ENCODE assay signal across 9 mouse cellular contexts in genomic region chrX:109190969-109191368, GRCm38 (mm10). TPM values are rescaled to one million over a fixed set of nuclear protein-coding genes. Genes with fewer than 3 reads are reported as not detected.
A peak's percentile ranks its signal among the peaks of the same experiment; 100 is the strongest.
DNase-seq lines count a peak whose midpoint lies in the region; ATAC-seq and TF ChIP-seq lines count a peak whose summit lies in the region.
"Had no signal": no experiment of that assay in that cellular context is flagged by ENCODE, and none has a peak within 500 bp of the region (broad histone marks: within the 10 kb centered on the region; RNA-seq: fewer than 3 reads in every experiment).

No protein-coding gene starts in this region.

- no peak overlapping the region for H3K4me2 ChIP-seq in embryonic facial prominence, embryonic 14.5 days (ENCODE audit: low read depth, low read length)
- no peak overlapping the region for H3K4me2 ChIP-seq in kidney, postnatal 0 days (ENCODE audit: low read length)

- no peaks in the 10 kb centered on the region for H3K4me1 ChIP-seq in embryonic facial prominence, embryonic 14.5 days (ENCODE audit: control insufficient read depth, insufficient read depth, low read length)
- no peaks in the 10 kb centered on the region for H3K4me1 ChIP-seq in embryonic facial prominence, embryonic 10.5 days
- H3K4me1 ChIP-seq in kidney, postnatal 0 days (replicated peaks; ENCODE audit: insufficient read depth, low read length): no peaks in the 10 kb centered on the region

- H3K4me3 ChIP-seq in embryonic facial prominence, embryonic 14.5 days (ENCODE audit: low read depth, low read length): no peak overlapping the region
- H3K4me3 ChIP-seq in embryonic facial prominence, embryonic 10.5 days: no peak overlapping the region
- H3K4me3 ChIP-seq in kidney, postnatal 0 days (replicated peaks; ENCODE audit: low read depth, low read length): no peak overlapping the region

- no peaks in the 10 kb centered on the region for H3K9me3 ChIP-seq in embryonic facial prominence, embryonic 14.5 days (ENCODE audit: control insufficient read depth, low read length)
- no peaks in the 10 kb centered on the region for H3K9me3 ChIP-seq in embryonic facial prominence, embryonic 10.5 days
- H3K9me3 ChIP-seq in kidney, postnatal 0 days (replicated peaks; ENCODE audit: low read length): no peaks in the 10 kb centered on the region

- H3K27ac ChIP-seq in embryonic facial prominence, embryonic 14.5 days (replicated peaks; ENCODE audit: low read depth, low read length): no peak overlapping the region; the same call in 1 of the 2 replicates
- no peak overlapping the region for H3K27ac ChIP-seq in embryonic facial prominence, embryonic 10.5 days (replicated peaks)
- 0 out of 2 replicates have a peak overlapping the region, but pooled peaks have one; percentile 0 for H3K27ac ChIP-seq in kidney, postnatal 0 days

- ATAC-seq in embryonic facial prominence, embryonic 14.5 days (ENCODE audit: low read depth): no peak
- ATAC-seq in kidney, postnatal 0 days (replicated peaks; ENCODE audit: low FRiP score, low read depth): no peak
- ATAC-seq in megakaryocyte, adult 5-6 weeks (ENCODE audit: poor library complexity, severe bottlenecking): peak; percentile 79

- TF ChIP-seq CTCF in kidney, postnatal 0 days (IDR thresholded peaks at IDR 0.05; ENCODE audit: low read depth): no peak

- H3K36me3 ChIP-seq in embryonic facial prominence, embryonic 14.5 days (ENCODE audit: control insufficient read depth, insufficient read depth, low read length): no peaks in the 10 kb centered on the region
- H3K36me3 ChIP-seq in embryonic facial prominence, embryonic 10.5 days (replicated peaks): no peaks in the 10 kb centered on the region
- no peaks in the 10 kb centered on the region for H3K36me3 ChIP-seq in kidney, postnatal 0 days (ENCODE audit: insufficient read depth, low read length)

- H3K9ac ChIP-seq in embryonic facial prominence, embryonic 14.5 days (ENCODE audit: low read depth, low read length): no peak overlapping the region
- H3K9ac ChIP-seq in kidney, postnatal 0 days (ENCODE audit: low read depth, low read length): no peak overlapping the region

- DNase-seq in embryonic facial prominence, embryonic 14.5 days (ENCODE audit: low spot score): peak; percentile 8
- DNase-seq in embryonic facial prominence, embryonic 10.5 days (ENCODE audit: low spot score): no peak
- DNase-seq in heart, adult 18-20 months: peak; percentile 49 to 72
- DNase-seq in kidney, postnatal 0 days (ENCODE audit: low spot score): peak; percentile 33
- no peak for DNase-seq in urinary bladder, postnatal 25 days (ENCODE audit: low spot score)
- no peak for DNase-seq in retina, postnatal 1 day
- DNase-seq in right cerebral cortex, adult 2 months (ENCODE audit: low spot score in 2 of 2): no peak

- H3K27me3 ChIP-seq in embryonic facial prominence, embryonic 14.5 days (replicated peaks; ENCODE audit: control insufficient read depth, insufficient read depth, low read length): no peaks in the 10 kb centered on the region
- H3K27me3 ChIP-seq in embryonic facial prominence, embryonic 10.5 days (replicated peaks; ENCODE audit: low read depth, poor library complexity, severe bottlenecking): no peaks in the 10 kb centered on the region
- H3K27me3 ChIP-seq in kidney, postnatal 0 days (ENCODE audit: insufficient read depth, low read length): no peaks in the 10 kb centered on the region

- WGBS in embryonic facial prominence, embryonic 14.5 days: 56% methylated on average over 4 of the region's 4 CpGs
- WGBS in embryonic facial prominence, embryonic 10.5 days: 60% methylated on average over 4 of the region's 4 CpGs
- 65% methylated on average over 4 of the region's 4 CpGs for WGBS in kidney, postnatal 0 days

RNA-seq across cellular contexts. Expression of gene Gm6377, which starts 5.6 kb away (rescaled TPM):
- polyA plus RNA-seq in embryonic facial prominence, embryonic 14.5 days (2014; fragmentation: Nextera tagmentation; extraction: Ambion mirVana): 0.43 TPM in 1 of 2 replicates, not detected in the other
- polyA plus RNA-seq in embryonic facial prominence, embryonic 10.5 days (2016; fragmentation: Nextera tagmentation; extraction: Ambion mirVana): 0.05 TPM in 1 of 2 replicates, not detected in the other
- under 1 TPM; 0.10 to 0.13 TPM for total RNA-seq in heart, adult 18-20 months (2021)
- polyA plus RNA-seq in kidney, postnatal 0 days (2015; fragmentation: Nextera tagmentation; extraction: Ambion mirVana): 0.17 and 0.22 TPM in 2 replicates
- total RNA-seq in megakaryocyte, adult 5-6 weeks (2015): 7.1 and 10.7 TPM in 2 replicates
- total RNA-seq in megakaryocyte, adult 5-6 weeks (2017): 9.1 and 14.9 TPM in 2 replicates
- polyA plus RNA-seq: neural tube, embryonic 11.5 days had no signal

Comparison
In these comparisons a context has a peak if more than half of its experiments do, and no peak if none do; other contexts are left out.
1. DNase-seq: peak in embryonic facial prominence, embryonic 14.5 days (single experiment), heart, adult 18-20 months (2 of 2) and kidney, postnatal 0 days (single experiment); none in embryonic facial prominence, embryonic 10.5 days (single experiment), urinary bladder, postnatal 25 days (single experiment), retina, postnatal 1 day (single experiment) and right cerebral cortex, adult 2 months (0 of 2).